Mouse (Mus musculus) cerebellum, adult 9-11 months (tissue): ENCODE measurements around the gene Syn3.

Experiments
- DNase-seq: peaks from one replicate; pipeline ENCODE4 v3.0.0; 2022

Syn3 gene

DNA sequence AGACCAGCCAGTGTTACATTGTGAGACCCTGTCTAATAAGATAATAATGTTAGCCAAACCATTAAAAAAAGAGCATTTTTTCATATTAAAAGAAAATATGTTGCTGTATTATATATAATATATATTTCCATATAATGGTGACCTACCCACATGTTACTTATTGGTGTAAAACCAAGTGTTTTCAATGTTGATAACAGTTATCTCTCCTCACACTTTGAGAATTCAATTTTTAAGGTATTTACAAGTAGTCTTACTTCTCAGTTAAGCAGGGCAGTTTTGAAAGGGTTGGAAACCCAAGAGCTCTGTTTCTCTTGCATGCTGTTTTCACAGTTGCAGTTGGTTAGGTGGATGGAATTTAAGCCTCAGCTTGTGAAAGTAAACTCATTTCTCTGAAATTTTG is 475.5 kb downstream of the Syn3 start:
- DNase-seq, result no peak

DNA sequence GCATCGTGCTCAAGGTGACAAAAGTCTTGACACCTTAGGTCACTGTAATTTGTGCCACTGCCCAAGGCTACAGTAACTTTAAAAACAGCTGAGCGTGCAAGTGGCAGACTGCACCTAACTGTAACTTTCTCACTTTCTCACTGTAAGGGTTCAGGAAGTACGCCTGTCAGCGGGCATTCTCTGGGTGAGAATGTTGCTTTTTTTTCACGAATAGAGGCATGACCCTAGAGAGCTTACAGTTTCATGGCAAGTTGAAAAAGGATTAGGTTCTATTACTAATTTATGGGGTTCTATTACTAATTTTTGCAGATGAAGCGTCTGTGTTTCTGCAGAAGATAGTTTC is 476.3 kb downstream of the Syn3 start:
- DNase-seq, result no peak

DNA sequence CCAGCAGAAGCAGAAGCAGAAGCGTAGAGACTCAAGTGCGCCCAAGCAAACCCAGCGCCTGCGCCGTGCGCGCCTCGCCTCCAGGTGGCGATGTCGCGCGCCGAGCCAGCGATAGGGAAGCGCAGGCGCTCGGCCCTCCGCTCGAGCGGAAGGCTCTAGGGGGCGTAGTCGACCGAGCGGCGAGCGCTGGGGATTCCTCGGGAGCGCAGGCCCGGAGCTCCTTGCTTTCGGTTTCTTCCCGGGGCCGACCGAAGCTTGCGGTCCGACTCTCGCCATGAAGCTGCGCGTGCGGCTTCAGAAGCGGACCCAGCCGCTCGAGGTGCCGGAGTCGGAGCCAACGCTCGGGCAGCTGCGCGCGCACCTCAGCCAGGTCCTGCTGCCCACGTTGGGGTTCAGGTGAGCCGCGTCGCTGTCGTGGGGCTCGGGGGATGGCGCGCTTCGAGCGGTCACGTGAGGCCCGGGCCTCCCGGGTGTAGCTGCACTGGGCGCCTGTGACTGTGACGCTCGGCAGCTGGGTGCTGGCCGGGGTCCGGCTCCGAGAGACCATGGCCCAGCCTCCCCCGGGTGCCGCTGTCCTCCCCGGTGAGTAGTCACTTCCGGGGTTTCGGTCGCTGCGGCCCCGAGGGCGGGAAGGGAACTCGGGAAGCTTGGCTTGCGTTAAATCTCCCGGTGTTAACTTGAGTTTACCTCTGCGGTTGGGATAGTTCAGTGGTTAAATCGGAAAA is 476.8 kb downstream of the Syn3 start, which contains the start of gene Fbxo7:
Gene Fbxo7, plus strand, starts transcription at position 224 of the 725 bp plus-strand sequence.
- peak; percentile 90 for DNase-seq

DNA sequence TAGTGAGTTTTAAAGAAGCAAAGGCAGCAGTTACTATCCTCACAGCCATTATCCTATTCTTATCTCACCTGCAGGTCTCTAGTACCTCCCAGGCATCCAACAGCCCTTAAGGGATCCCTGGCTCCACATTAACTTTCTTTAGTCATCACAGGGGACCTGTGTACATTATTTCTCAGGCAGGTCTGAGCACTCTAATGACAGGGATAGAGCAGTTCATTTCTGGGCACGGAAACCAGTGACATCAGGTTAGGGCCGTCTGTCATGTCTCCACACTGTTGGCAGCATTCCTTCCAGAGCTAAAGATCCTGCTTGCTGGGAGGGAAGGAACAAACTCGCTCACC is 477.3 kb downstream of the Syn3 start:
- DNase-seq, result no peak

DNA sequence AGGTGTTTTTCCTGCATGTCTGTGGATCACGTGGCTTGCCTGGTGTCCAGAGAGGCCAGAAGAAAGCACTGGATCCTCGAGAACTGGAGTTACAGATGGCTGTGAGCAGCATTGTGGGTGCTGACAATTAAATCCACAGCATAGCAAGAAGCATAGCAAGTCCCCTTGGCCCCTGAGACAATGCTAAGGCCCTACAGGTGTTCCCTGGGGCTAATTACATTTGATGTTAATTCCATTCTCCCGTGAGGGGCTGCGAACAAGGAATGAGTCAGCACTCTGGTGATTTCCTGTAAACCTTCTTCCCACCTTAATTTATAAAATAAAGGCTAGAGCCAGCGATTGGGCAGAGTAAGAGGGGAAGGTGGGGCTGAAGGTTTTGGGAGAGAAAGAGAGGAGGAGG is 479.9 kb downstream of the Syn3 start:
- no peak for DNase-seq

DNA sequence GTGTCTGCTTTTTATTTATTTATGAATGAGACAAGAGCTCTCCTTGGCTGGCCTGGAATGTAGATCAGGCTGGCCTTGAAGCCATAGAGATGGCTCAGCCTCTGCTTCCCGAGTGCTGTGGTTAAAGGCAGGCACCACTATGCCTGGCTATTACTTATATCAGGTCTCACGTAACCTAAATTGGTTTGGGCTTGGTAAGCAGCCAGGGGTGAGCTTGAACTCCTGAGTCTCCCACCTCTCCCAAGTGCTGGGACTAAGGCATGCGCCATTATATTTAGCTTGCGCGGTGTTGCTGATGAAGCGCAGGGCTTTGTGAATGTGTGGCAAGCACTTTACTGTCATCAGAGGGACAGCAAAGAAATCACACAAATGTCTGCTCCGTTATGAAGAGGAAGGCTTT is 480.9 kb downstream of the Syn3 start:
- no peak for DNase-seq

DNA sequence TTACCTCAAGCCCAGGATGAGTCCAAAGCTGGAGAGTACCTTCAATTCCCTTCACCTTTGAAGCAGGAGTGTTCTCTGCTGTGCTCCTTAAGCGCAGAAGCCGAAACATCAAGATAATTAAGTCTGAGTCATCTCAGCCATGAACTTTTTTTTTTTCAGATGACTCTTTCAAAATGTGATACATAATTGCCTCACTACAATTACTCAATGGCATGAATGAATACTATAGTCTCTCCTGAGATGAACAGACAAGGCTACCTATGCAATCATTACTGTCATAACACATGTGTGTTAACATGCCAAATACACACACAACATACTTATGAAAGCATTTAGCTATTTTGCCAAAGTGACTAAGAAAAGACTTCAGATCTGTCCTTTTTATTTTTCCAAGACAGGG is 486.9 kb downstream of the Syn3 start, which contains the start of gene Bpifc:
Gene Bpifc, minus strand, starts transcription at position 115 of the 400 bp plus-strand sequence.
- DNase-seq, result no peak

DNA sequence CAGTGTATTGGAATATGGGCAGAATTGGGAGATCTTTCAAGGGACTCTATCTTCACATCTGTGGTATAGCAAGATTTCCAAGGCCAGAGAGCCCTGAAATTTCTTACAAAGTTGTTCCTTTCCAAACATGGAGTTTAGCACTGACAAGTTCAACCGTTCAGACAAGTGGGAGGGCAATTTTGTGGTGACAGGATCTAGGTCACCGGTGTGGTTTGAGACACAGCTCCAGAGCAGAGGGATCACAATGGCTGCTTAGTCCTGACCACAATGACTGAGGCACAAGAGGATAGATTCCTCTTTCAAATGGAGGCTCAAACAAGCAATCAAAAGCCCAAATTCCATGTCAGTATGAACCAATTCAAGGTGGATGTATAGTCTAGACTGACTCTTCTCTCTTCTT is 487.5 kb downstream of the Syn3 start:
- DNase-seq, result no peak

DNA sequence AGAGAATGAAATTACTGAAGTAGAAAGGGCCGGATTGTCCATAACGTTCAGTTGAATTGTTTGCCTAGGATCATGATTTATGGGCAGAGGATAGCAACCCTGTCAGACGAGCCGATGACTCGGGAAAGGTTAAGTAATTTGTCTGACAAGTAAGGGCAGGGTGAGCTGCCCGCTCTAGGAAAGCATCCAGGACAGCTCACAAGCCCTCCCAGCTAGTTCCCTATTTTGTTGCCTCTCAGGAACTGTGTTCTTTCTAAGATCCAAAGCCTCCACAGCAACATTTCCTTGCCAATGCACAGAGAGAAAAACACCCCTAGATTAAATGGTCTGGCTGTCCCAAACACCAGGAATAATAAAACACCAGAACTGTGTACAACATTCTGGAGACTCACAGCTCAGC is 488.1 kb downstream of the Syn3 start:
- DNase-seq, result no peak

DNA sequence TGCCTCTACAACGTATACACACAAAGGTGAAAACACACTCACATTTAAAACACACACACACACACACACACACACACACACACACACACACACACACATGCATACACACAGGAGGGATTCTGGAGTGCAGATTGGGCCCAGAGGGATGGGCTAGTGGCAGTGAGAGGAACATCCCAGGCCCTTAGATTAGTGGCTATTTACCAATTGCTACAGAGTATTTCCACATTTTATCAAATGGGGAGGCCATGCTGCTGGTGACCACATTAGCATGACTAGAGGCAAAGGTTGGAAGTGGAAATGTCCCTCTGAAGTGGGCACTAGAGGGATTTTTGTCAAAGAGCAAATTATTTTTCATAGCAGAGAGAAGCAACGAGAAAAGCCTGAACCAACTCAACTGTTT is 489.0 kb downstream of the Syn3 start:
- no peak for DNase-seq

DNA sequence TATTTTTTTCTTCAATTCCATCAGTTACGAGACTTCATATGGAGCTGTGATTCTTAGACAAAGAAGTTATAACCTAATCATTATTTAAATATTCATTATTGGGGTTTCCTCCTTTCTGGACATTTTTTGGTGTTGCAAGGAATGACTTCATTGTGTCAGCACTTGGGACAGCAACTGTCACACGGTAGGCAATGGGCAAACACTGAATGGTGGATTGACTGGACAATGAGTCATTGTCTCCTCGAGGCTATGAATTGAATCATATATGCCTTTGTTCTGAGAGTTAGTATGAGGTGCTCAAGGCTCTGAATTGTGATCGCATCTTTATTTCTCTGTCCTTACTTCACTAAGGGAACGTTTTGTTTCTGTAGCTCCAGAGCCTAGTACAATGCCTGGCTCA is 492.2 kb downstream of the Syn3 start:
- no peak for DNase-seq
